Comparison of ENCODE assay signal across 30 mouse cellular contexts in genomic region chr5:66095166-66095565, GRCm38 (mm10).
DNase-seq lines count a peak whose midpoint lies in the region; ATAC-seq and TF ChIP-seq lines count a peak whose summit lies in the region.
"Had no signal": no experiment of that assay in that cellular context is flagged by ENCODE, and none has a peak within 500 bp of the region (broad histone marks: within the 10 kb centered on the region; RNA-seq: fewer than 3 reads in every experiment).

No protein-coding gene starts in this region.

- no peak overlapping the region for H3K4me3 ChIP-seq in intestine, embryonic 16.5 days (ENCODE audit: low read length)
- no peak overlapping the region for H3K4me3 ChIP-seq in intestine, embryonic 15.5 days (replicated peaks)
- no peak overlapping the region for H3K4me3 ChIP-seq in midbrain, embryonic 11.5 days (ENCODE audit: low read depth, low read length)
- H3K4me3 ChIP-seq in midbrain, embryonic 16.5 days (ENCODE audit: low read depth, low read length): no peak overlapping the region
- no peak overlapping the region for H3K4me3 ChIP-seq in stomach, postnatal 0 days (ENCODE audit: low read depth, low read length)
- no peak overlapping the region for H3K4me3 ChIP-seq in hindbrain, embryonic 16.5 days (ENCODE audit: low read length)
- H3K4me3 ChIP-seq: embryonic facial prominence, embryonic 13.5 days; forebrain, embryonic 10.5 days; forebrain, embryonic 15.5 days; hindbrain, embryonic 12.5 days; limb, embryonic 10.5 days; limb, embryonic 15.5 days; liver, embryonic 15.5 days; lung, embryonic 15.5 days; neural tube, embryonic 15.5 days had no signal

- ATAC-seq in intestine, embryonic 16.5 days: no peak
- ATAC-seq in intestine, embryonic 15.5 days: no peak
- no peak for ATAC-seq in midbrain, embryonic 11.5 days (ENCODE audit: low FRiP score)
- no peak for ATAC-seq in midbrain, embryonic 16.5 days
- no peak for ATAC-seq in stomach, postnatal 0 days (ENCODE audit: low FRiP score, low TSS enrichment)
- no peak for ATAC-seq in hindbrain, embryonic 16.5 days
- ATAC-seq: CD4-positive, CD25-positive, alpha-beta regulatory T cell, adult 4 months; forebrain, embryonic 15.5 days had no signal

- DNase-seq in midbrain, embryonic 11.5 days (ENCODE audit: low spot score, missing footprints): peak; percentile 10
- DNase-seq in adrenal gland, postnatal 36 days: peak; percentile 60 to 72
- no peak for DNase-seq in stomach, postnatal 0 days (ENCODE audit: low spot score)
- DNase-seq: cerebellum, adult 11-12 months; cerebellum, adult 9-11 months; gastrocnemius, postnatal 25 days; heart, adult 18-20 months; heart, postnatal 36 days; kidney, adult 18-20 months; kidney, postnatal 10 days; layer of hippocampus, postnatal 36 days; midbrain, embryonic 14.5 days; right cerebral cortex, adult 18-20 months; right cerebral cortex, postnatal 4 days had no signal

- no peaks in the 10 kb centered on the region for H3K27me3 ChIP-seq in intestine, embryonic 16.5 days (replicated peaks; ENCODE audit: control insufficient read depth, insufficient read depth, low read length)
- H3K27me3 ChIP-seq in intestine, embryonic 15.5 days (replicated peaks): no peaks in the 10 kb centered on the region
- H3K27me3 ChIP-seq in midbrain, embryonic 11.5 days (ENCODE audit: control insufficient read depth, insufficient read depth, low read length): no peaks in the 10 kb centered on the region
- H3K27me3 ChIP-seq in midbrain, embryonic 16.5 days (ENCODE audit: control insufficient read depth, insufficient read depth, low read depth, low read length): no peaks in the 10 kb centered on the region
- H3K27me3 ChIP-seq in stomach, postnatal 0 days (ENCODE audit: control insufficient read depth, insufficient read depth, low read length): no peaks in the 10 kb centered on the region
- no peaks in the 10 kb centered on the region for H3K27me3 ChIP-seq in hindbrain, embryonic 16.5 days (replicated peaks; ENCODE audit: control insufficient read depth, insufficient read depth, low read length)
- H3K27me3 ChIP-seq: embryonic facial prominence, embryonic 13.5 days; forebrain, embryonic 15.5 days; hindbrain, embryonic 12.5 days; limb, embryonic 15.5 days; liver, embryonic 15.5 days; lung, embryonic 15.5 days; neural tube, embryonic 15.5 days had no signal

- H3K9ac ChIP-seq in intestine, embryonic 16.5 days (ENCODE audit: low read depth, low read length): no peak overlapping the region
- no peak overlapping the region for H3K9ac ChIP-seq in intestine, embryonic 15.5 days
- H3K9ac ChIP-seq in midbrain, embryonic 11.5 days (ENCODE audit: low read length): no peak overlapping the region
- no peak overlapping the region for H3K9ac ChIP-seq in midbrain, embryonic 16.5 days (ENCODE audit: low read depth, low read length)
- H3K9ac ChIP-seq in stomach, postnatal 0 days (ENCODE audit: low read length): no peak overlapping the region
- no peak overlapping the region for H3K9ac ChIP-seq in hindbrain, embryonic 16.5 days (ENCODE audit: low read depth, low read length)
- H3K9ac ChIP-seq: embryonic facial prominence, embryonic 13.5 days; forebrain, embryonic 15.5 days; hindbrain, embryonic 12.5 days; limb, embryonic 15.5 days; liver, embryonic 15.5 days; lung, embryonic 15.5 days; neural tube, embryonic 15.5 days had no signal

- TF ChIP-seq EP300 in stomach, postnatal 0 days (optimal IDR thresholded peaks at IDR 0.05): no peak

- no peaks in the 10 kb centered on the region for H3K9me3 ChIP-seq in intestine, embryonic 16.5 days (ENCODE audit: control insufficient read depth, low read length)
- H3K9me3 ChIP-seq in intestine, embryonic 15.5 days: no peaks in the 10 kb centered on the region
- no peaks in the 10 kb centered on the region for H3K9me3 ChIP-seq in midbrain, embryonic 11.5 days (ENCODE audit: control insufficient read depth, low read length)
- no peaks in the 10 kb centered on the region for H3K9me3 ChIP-seq in midbrain, embryonic 16.5 days (replicated peaks; ENCODE audit: control insufficient read depth, low read length, poor library complexity, severe bottlenecking)
- H3K9me3 ChIP-seq in stomach, postnatal 0 days (ENCODE audit: control insufficient read depth, low read length): no peaks in the 10 kb centered on the region
- no peaks in the 10 kb centered on the region for H3K9me3 ChIP-seq in hindbrain, embryonic 16.5 days (ENCODE audit: control insufficient read depth, low read length)
- H3K9me3 ChIP-seq: embryonic facial prominence, embryonic 13.5 days; forebrain, embryonic 10.5 days; forebrain, embryonic 15.5 days; hindbrain, embryonic 12.5 days; limb, embryonic 10.5 days; limb, embryonic 15.5 days; liver, embryonic 15.5 days; lung, embryonic 15.5 days; neural tube, embryonic 15.5 days had no signal

- no peaks in the 10 kb centered on the region for H3K36me3 ChIP-seq in intestine, embryonic 16.5 days (ENCODE audit: control insufficient read depth, insufficient read depth, low read length)
- H3K36me3 ChIP-seq in intestine, embryonic 15.5 days: no peaks in the 10 kb centered on the region
- H3K36me3 ChIP-seq in midbrain, embryonic 11.5 days (ENCODE audit: control insufficient read depth, insufficient read depth, low read length): no peaks in the 10 kb centered on the region
- no peaks in the 10 kb centered on the region for H3K36me3 ChIP-seq in midbrain, embryonic 16.5 days (ENCODE audit: control insufficient read depth, insufficient read depth, low read length)
- no peaks in the 10 kb centered on the region for H3K36me3 ChIP-seq in stomach, postnatal 0 days (ENCODE audit: control insufficient read depth, insufficient read depth, low read length)
- no peaks in the 10 kb centered on the region for H3K36me3 ChIP-seq in hindbrain, embryonic 16.5 days (ENCODE audit: control insufficient read depth, insufficient read depth, low read length)
- H3K36me3 ChIP-seq: embryonic facial prominence, embryonic 13.5 days; forebrain, embryonic 10.5 days; forebrain, embryonic 15.5 days; hindbrain, embryonic 12.5 days; limb, embryonic 10.5 days; limb, embryonic 15.5 days; liver, embryonic 15.5 days; lung, embryonic 15.5 days; neural tube, embryonic 15.5 days had no signal

- 46% methylated on average over 6 of the region's 6 CpGs for WGBS in intestine, embryonic 16.5 days
- WGBS in intestine, embryonic 15.5 days: 50% methylated on average over 6 of the region's 6 CpGs
- WGBS in midbrain, embryonic 11.5 days: 64% methylated on average over 6 of the region's 6 CpGs
- WGBS in midbrain, embryonic 16.5 days: 64% methylated on average over 6 of the region's 6 CpGs
- 49% methylated on average over 6 of the region's 6 CpGs for WGBS in stomach, postnatal 0 days
- 66% methylated on average over 6 of the region's 6 CpGs for WGBS in hindbrain, embryonic 16.5 days

- no peak overlapping the region for H3K4me2 ChIP-seq in intestine, embryonic 16.5 days (ENCODE audit: low read depth, low read length)
- no peak overlapping the region for H3K4me2 ChIP-seq in intestine, embryonic 15.5 days (replicated peaks)
- no peak overlapping the region for H3K4me2 ChIP-seq in midbrain, embryonic 11.5 days
- H3K4me2 ChIP-seq in midbrain, embryonic 16.5 days (ENCODE audit: low read length): no peak overlapping the region
- H3K4me2 ChIP-seq in stomach, postnatal 0 days (replicated peaks; ENCODE audit: low read depth): no peak overlapping the region
- H3K4me2 ChIP-seq in hindbrain, embryonic 16.5 days (ENCODE audit: low read length): no peak overlapping the region
- H3K4me2 ChIP-seq: embryonic facial prominence, embryonic 13.5 days; forebrain, embryonic 15.5 days; heart, embryonic 11.5 days; hindbrain, embryonic 12.5 days; limb, embryonic 15.5 days; liver, embryonic 15.5 days; lung, embryonic 15.5 days; neural tube, embryonic 15.5 days had no signal

- H3K27ac ChIP-seq in intestine, embryonic 16.5 days (ENCODE audit: low read length): peak overlapping the region; percentile 68
- H3K27ac ChIP-seq in intestine, embryonic 15.5 days: no peak overlapping the region
- no peak overlapping the region for H3K27ac ChIP-seq in midbrain, embryonic 11.5 days (ENCODE audit: low read depth, low read length)
- H3K27ac ChIP-seq in midbrain, embryonic 16.5 days (ENCODE audit: low read length): no peak overlapping the region
- no peak overlapping the region for H3K27ac ChIP-seq in stomach, postnatal 0 days (replicated peaks)
- H3K27ac ChIP-seq in hindbrain, embryonic 16.5 days (ENCODE audit: low read depth, low read length): no peak overlapping the region
- H3K27ac ChIP-seq: embryonic facial prominence, embryonic 13.5 days; forebrain, embryonic 10.5 days; forebrain, embryonic 15.5 days; hindbrain, embryonic 12.5 days; limb, embryonic 10.5 days; limb, embryonic 15.5 days; liver, embryonic 15.5 days; lung, embryonic 15.5 days; macrophage; neural tube, embryonic 15.5 days had no signal

- H3K4me1 ChIP-seq in intestine, embryonic 16.5 days (ENCODE audit: control insufficient read depth, insufficient read depth, low read length): peaks cover 10% of the 10 kb centered on the region; the same call in 1 of the 2 replicates
- peaks cover 8% of the 10 kb centered on the region; the same call in 1 of the 2 replicates for H3K4me1 ChIP-seq in intestine, embryonic 15.5 days (replicated peaks)
- H3K4me1 ChIP-seq in midbrain, embryonic 11.5 days (ENCODE audit: control insufficient read depth, insufficient read depth, low read length): no peaks in the 10 kb centered on the region
- no peaks in the 10 kb centered on the region for H3K4me1 ChIP-seq in midbrain, embryonic 16.5 days (ENCODE audit: control insufficient read depth, insufficient read depth, low read length)
- H3K4me1 ChIP-seq in stomach, postnatal 0 days (replicated peaks; ENCODE audit: control insufficient read depth, insufficient read depth): no peaks in the 10 kb centered on the region
- no peaks in the 10 kb centered on the region for H3K4me1 ChIP-seq in hindbrain, embryonic 16.5 days (ENCODE audit: control insufficient read depth, insufficient read depth, low read depth, low read length)
- H3K4me1 ChIP-seq: forebrain, embryonic 10.5 days; forebrain, embryonic 15.5 days; hindbrain, embryonic 12.5 days; neural tube, embryonic 15.5 days had no signal

- no peak for TF ChIP-seq CTCF in stomach, postnatal 0 days (IDR thresholded peaks at IDR 0.05; ENCODE audit: low read depth)
